ENCODE assay signal across 14 mouse cellular contexts in genomic region chr4:131206886-131207200, GRCm38 (mm10).
A peak's percentile ranks its signal among the peaks of the same experiment; 100 is the strongest.
DNase-seq lines count a peak whose midpoint lies in the region; ATAC-seq and TF ChIP-seq lines count a peak whose summit lies in the region.
"Had no signal": no experiment of that assay in that cellular context is flagged by ENCODE, and none has a peak within 500 bp of the region (broad histone marks: within the 10 kb centered on the region; RNA-seq: fewer than 3 reads in every experiment).

No protein-coding gene starts in this region.

- DNase-seq in cerebellum, adult 9-10 months = peak; percentile 70
- DNase-seq in cerebellum, postnatal 25 days = no peak
- DNase-seq in lung, postnatal 0 days (ENCODE audit: low spot score) = peak; percentile 16
- no peak for DNase-seq in lung, postnatal 36 days
- no peak for DNase-seq in forebrain, embryonic 10.5 days (ENCODE audit: extremely low spot score, low spot score)
- peak; percentile 74 for DNase-seq in hindbrain, postnatal 0 days (ENCODE audit: low spot score)
- no peak for DNase-seq in urinary bladder, postnatal 25 days (ENCODE audit: low spot score)
- DNase-seq in liver = no peak
- DNase-seq: thymus, postnatal 14 days had no signal

- H3K9ac ChIP-seq in lung, postnatal 0 days (replicated peaks; ENCODE audit: low read depth) = no peak overlapping the region
- no peak overlapping the region for H3K9ac ChIP-seq in hindbrain, postnatal 0 days (replicated peaks; ENCODE audit: low read length)
- H3K9ac ChIP-seq: limb, embryonic 15.5 days; stomach, embryonic 15.5 days had no signal

- no peaks in the 10 kb centered on the region for H3K9me3 ChIP-seq in lung, postnatal 0 days (ENCODE audit: low read length)
- peaks cover 11% of the 10 kb centered on the region; the same call in 1 of the 2 replicates for H3K9me3 ChIP-seq in forebrain, embryonic 10.5 days
- no peaks in the 10 kb centered on the region for H3K9me3 ChIP-seq in hindbrain, postnatal 0 days (ENCODE audit: low read length)
- H3K9me3 ChIP-seq: limb, embryonic 15.5 days; stomach, embryonic 15.5 days had no signal

- no peak for TF ChIP-seq EP300 in lung, postnatal 0 days (IDR thresholded peaks at IDR 0.05)

- H3K4me1 ChIP-seq in lung, postnatal 0 days (ENCODE audit: insufficient read depth, low read depth, low read length) = no peaks in the 10 kb centered on the region
- peaks cover 12% of the 10 kb centered on the region for H3K4me1 ChIP-seq in forebrain, embryonic 10.5 days
- H3K4me1 ChIP-seq in hindbrain, postnatal 0 days (ENCODE audit: insufficient read depth, low read length) = peaks cover 6% of the 10 kb centered on the region; the same call in 1 of the 2 replicates
- H3K4me1 ChIP-seq: stomach, embryonic 15.5 days had no signal

- WGBS in lung, postnatal 0 days = 50% methylated on average over 4 of the region's 4 CpGs
- 77% methylated on average over 4 of the region's 4 CpGs for WGBS in forebrain, embryonic 10.5 days
- WGBS in hindbrain, postnatal 0 days = 41% methylated on average over 4 of the region's 4 CpGs

- no peak for ATAC-seq in lung, postnatal 0 days
- ATAC-seq in hindbrain, postnatal 0 days = peak; percentile 60; the same call in 1 of the 2 replicates

- H3K27ac ChIP-seq in lung, postnatal 0 days (ENCODE audit: low read length) = no peak overlapping the region
- H3K27ac ChIP-seq in forebrain, embryonic 10.5 days = peak overlapping the region; percentile 65; the same call in 1 of the 2 replicates
- H3K27ac ChIP-seq in hindbrain, postnatal 0 days = no peak overlapping the region
- H3K27ac ChIP-seq: kidney, postnatal 0 days; limb, embryonic 15.5 days; macrophage; stomach, embryonic 15.5 days had no signal

- no peaks in the 10 kb centered on the region for H3K36me3 ChIP-seq in lung, postnatal 0 days (ENCODE audit: insufficient read depth, low read length)
- H3K36me3 ChIP-seq in forebrain, embryonic 10.5 days (replicated peaks) = no peaks in the 10 kb centered on the region
- H3K36me3 ChIP-seq in hindbrain, postnatal 0 days (ENCODE audit: insufficient read depth, low read length) = no peaks in the 10 kb centered on the region
- H3K36me3 ChIP-seq: limb, embryonic 15.5 days; stomach, embryonic 15.5 days had no signal

- no peak for TF ChIP-seq CTCF in lung, postnatal 0 days (IDR thresholded peaks at IDR 0.05)
- no peak for TF ChIP-seq CTCF in hindbrain, postnatal 0 days (IDR thresholded peaks at IDR 0.05; ENCODE audit: low read depth)

- no peaks in the 10 kb centered on the region for H3K27me3 ChIP-seq in lung, postnatal 0 days (replicated peaks; ENCODE audit: insufficient read depth, low read length)
- H3K27me3 ChIP-seq in forebrain, embryonic 10.5 days (ENCODE audit: poor library complexity, severe bottlenecking) = no peaks in the 10 kb centered on the region
- H3K27me3 ChIP-seq in hindbrain, postnatal 0 days (ENCODE audit: insufficient read depth, low read length) = no peaks in the 10 kb centered on the region
- H3K27me3 ChIP-seq: limb, embryonic 15.5 days; stomach, embryonic 15.5 days had no signal

- H3K4me3 ChIP-seq in lung, postnatal 0 days (ENCODE audit: low read depth, low read length) = no peak overlapping the region
- H3K4me3 ChIP-seq in forebrain, embryonic 10.5 days = no peak overlapping the region
- H3K4me3 ChIP-seq in hindbrain, postnatal 0 days (ENCODE audit: low read length) = no peak overlapping the region
- H3K4me3 ChIP-seq: limb, embryonic 15.5 days; myocyte; stomach, embryonic 15.5 days had no signal

- no peak overlapping the region for H3K4me2 ChIP-seq in lung, postnatal 0 days (replicated peaks; ENCODE audit: low read depth, low read length)
- H3K4me2 ChIP-seq in hindbrain, postnatal 0 days (ENCODE audit: low read depth, low read length) = no peak overlapping the region
- H3K4me2 ChIP-seq: limb, embryonic 15.5 days; stomach, embryonic 15.5 days had no signal

Comparison
In these comparisons a context has a peak if more than half of its experiments do, and no peak if none do; other contexts are left out.
1. DNase-seq: peak in cerebellum, adult 9-10 months (single experiment), lung, postnatal 0 days (single experiment) and hindbrain, postnatal 0 days (single experiment); none in cerebellum, postnatal 25 days (0 of 2), lung, postnatal 36 days (single experiment), forebrain, embryonic 10.5 days (single experiment), urinary bladder, postnatal 25 days (single experiment) and liver (single experiment).